Mouse (Mus musculus) MEL (cell line): ENCODE results near the gene Plch1. TPM values are rescaled to one million over a fixed set of nuclear protein-coding genes. Genes with fewer than 3 reads are reported as not detected.

Experiments
- DNase-seq: peaks from one replicate; pipeline ENCODE4 v3.0.0; 2011; ENCODE audit warnings: low read depth, low spot score
- H3K27ac ChIP-seq: 2 replicates; pipeline ENCODE4 v1.5.1; 2012; ENCODE audit warnings: low read depth, mild to moderate bottlenecking, control low read depth, low read length, moderate library complexity; ENCODE audit not compliant: control insufficient read depth
- H3K27me3 ChIP-seq, 2 experiments: fragments of 150-350 bp in 1 of 2; sonication (generic) in 1 of 2; 2 replicates each; pipeline ENCODE4 v1.6.1; 2012; ENCODE audit warnings: low read length in 2 of 2, mild to moderate bottlenecking in 2 of 2, improper control_type of control experiment in 1 of 2, moderate library complexity in 1 of 2; ENCODE audit not compliant: insufficient read depth in 2 of 2, control insufficient read depth in 1 of 2
- H3K36me3 ChIP-seq, 2 experiments: 2 replicates each; pipeline ENCODE4 v1.6.1; 2012 to 2014; ENCODE audit warnings: low read length in 2 of 2, improper control_type of control experiment in 1 of 2, inconsistent platforms in 1 of 2, mild to moderate bottlenecking in 1 of 2; ENCODE audit not compliant: insufficient read depth in 2 of 2, control insufficient read depth in 1 of 2
- H3K4me1 ChIP-seq, 2 experiments: fragments of 150-350 bp in 1 of 2; sonication (generic) in 1 of 2; 2 replicates each; pipeline ENCODE4 v1.6.1; 2012; ENCODE audit warnings: low read length in 2 of 2, improper control_type of control experiment in 1 of 2, mild to moderate bottlenecking in 1 of 2; ENCODE audit not compliant: insufficient read depth in 2 of 2, control insufficient read depth in 1 of 2
- H3K4me3 ChIP-seq, 2 experiments: fragments of 150-350 bp in 1 of 2; sonication (generic) in 1 of 2; 2 replicates each; pipeline ENCODE4 v1.5.1; 2012; ENCODE audit warnings: low read depth in 2 of 2, low read length in 2 of 2, mild to moderate bottlenecking in 2 of 2, moderate library complexity in 2 of 2, control low read depth in 1 of 2, improper control_type of control experiment in 1 of 2; ENCODE audit not compliant: control insufficient read depth in 1 of 2, insufficient read depth in 1 of 2
- H3K79me2 ChIP-seq: 2 replicates; pipeline ENCODE4 v1.6.1; 2012; ENCODE audit warnings: mild to moderate bottlenecking, low read length, moderate library complexity; ENCODE audit not compliant: control insufficient read depth, poor library complexity, insufficient read depth
- H3K9ac ChIP-seq: 2 replicates; pipeline ENCODE4 v1.6.1; 2012; ENCODE audit warnings: low read depth, mild to moderate bottlenecking, control low read depth, low read length, moderate library complexity; ENCODE audit not compliant: control insufficient read depth, poor library complexity, severe bottlenecking
- H3K9me3 ChIP-seq: fragments of 150-350 bp; sonication (generic); replicated peaks from 2 replicates; pipeline ENCODE4 v1.6.1; 2012; ENCODE audit warnings: mild to moderate bottlenecking, low read length, improper control_type of control experiment, moderate library complexity; ENCODE audit not compliant: insufficient read depth
- BHLHE40 ChIP-seq: IDR thresholded peaks from 2 replicates; pipeline ENCODE4 v1.6.1; 2012; ENCODE audit warnings: low read depth, mild to moderate bottlenecking, inconsistent platforms, low read length, improper control_type of control experiment, borderline replicate concordance
- CHD2 ChIP-seq: IDR thresholded peaks from 2 replicates; pipeline ENCODE4 v1.6.1; 2011; ENCODE audit warnings: low read length, improper control_type of control experiment
- CTCF ChIP-seq, 3 experiments: IDR thresholded peaks in 2 of 3; conservative IDR thresholded peaks in 1 of 3; 2 replicates each; pipeline ENCODE4 v1.5.1; 2011 to 2012; ENCODE audit warnings: low read length in 3 of 3, low read depth in 2 of 3, mild to moderate bottlenecking in 2 of 3, improper control_type of control experiment in 1 of 3, inconsistent platforms in 1 of 3, mixed read lengths in 1 of 3, moderate library complexity in 1 of 3; ENCODE audit not compliant: control insufficient read depth in 1 of 3, insufficient read depth in 1 of 3, poor library complexity in 1 of 3, severe bottlenecking in 1 of 3
- ELF1 ChIP-seq: IDR thresholded peaks from 2 replicates; pipeline ENCODE4 v1.6.1; 2014; ENCODE audit warnings: low read depth, mild to moderate bottlenecking, inconsistent platforms, low read length, improper control_type of control experiment, moderate library complexity
- GATA1 ChIP-seq: IDR thresholded peaks from 2 replicates; pipeline ENCODE4 v1.6.1; 2011; ENCODE audit warnings: low read depth, low read length, improper control_type of control experiment
- JUND ChIP-seq: IDR thresholded peaks from 2 replicates; pipeline ENCODE4 v1.6.1; 2011; ENCODE audit warnings: low read depth, mild to moderate bottlenecking, improper control_type of control experiment, low read length
- MEF2A ChIP-seq: IDR thresholded peaks from 2 replicates; pipeline ENCODE4 v1.6.1; 2014; ENCODE audit warnings: low read depth, mild to moderate bottlenecking, inconsistent platforms, low read length, improper control_type of control experiment; ENCODE audit not compliant: poor library complexity, insufficient replicate concordance, severe bottlenecking; ENCODE audit errors: extremely low read depth
- MXI1 ChIP-seq: IDR thresholded peaks from 2 replicates; pipeline ENCODE4 v1.6.1; 2011; ENCODE audit warnings: mild to moderate bottlenecking, low read depth, low read length, improper control_type of control experiment
- POLR2A ChIP-seq, 2 experiments: IDR thresholded peaks; 2 replicates each; pipeline ENCODE4 v1.6.1; 2011 to 2012; ENCODE audit warnings: low read length in 2 of 2, mild to moderate bottlenecking in 2 of 2, control low read depth in 1 of 2, improper control_type of control experiment in 1 of 2, low read depth in 1 of 2, moderate library complexity in 1 of 2; ENCODE audit not compliant: control insufficient read depth in 1 of 2, insufficient read depth in 1 of 2, poor library complexity in 1 of 2
- RAD21 ChIP-seq: IDR thresholded peaks from 2 replicates; pipeline ENCODE4 v1.6.1; 2011; ENCODE audit warnings: mild to moderate bottlenecking, low read depth, low read length, improper control_type of control experiment
- SIN3A ChIP-seq: IDR thresholded peaks from 2 replicates; pipeline ENCODE4 v1.6.1; 2012; ENCODE audit warnings: low read length, improper control_type of control experiment, inconsistent platforms
- SMC3 ChIP-seq: IDR thresholded peaks from 2 replicates; pipeline ENCODE4 v1.6.1; 2011; ENCODE audit warnings: low read depth, low read length, improper control_type of control experiment
- UBTF ChIP-seq: IDR thresholded peaks from 2 replicates; pipeline ENCODE4 v1.6.1; 2012; ENCODE audit warnings: low read depth, mild to moderate bottlenecking, inconsistent platforms, low read length, improper control_type of control experiment, moderate library complexity, borderline replicate concordance; ENCODE audit not compliant: insufficient read depth
- USF1 ChIP-seq: IDR thresholded peaks from 2 replicates; pipeline ENCODE4 v1.6.1; 2014; ENCODE audit warnings: low read depth, mild to moderate bottlenecking, inconsistent platforms, low read length, improper control_type of control experiment, moderate library complexity
- ZC3H11A ChIP-seq: IDR thresholded peaks from 2 replicates; pipeline ENCODE4 v1.6.1; 2012; ENCODE audit warnings: low read depth, mild to moderate bottlenecking, inconsistent platforms, low read length, improper control_type of control experiment
- ZKSCAN1 ChIP-seq: IDR thresholded peaks from 2 replicates; pipeline ENCODE4 v1.6.1; 2012; ENCODE audit warnings: low read depth, mild to moderate bottlenecking, inconsistent platforms, low read length, improper control_type of control experiment, moderate library complexity
- polyA plus RNA-seq, 2 experiments: library from polyadenylated mRNA; stranded (reverse) in 1 of 2; unstranded in 1 of 2; fragments of >175 nt in 1 of 2; fragments of >200 nt in 1 of 2; gene quantifications; 2 replicates each; pipeline versions ENCODE4 v1.2.1 to v1.2.4; 2012; ENCODE audit warnings: low replicate concordance in 2 of 2, low read depth in 1 of 2; ENCODE audit not compliant: insufficient read length in 2 of 2, insufficient read depth in 1 of 2, missing spikeins in 1 of 2
- total RNA-seq: library from RNA; depleted of rRNA; stranded (reverse); fragments of 300-350 nt; gene quantifications from 2 replicates; pipeline ENCODE4 v1.2.3, GENCODE M21; 2012

Gene Plch1
- total and polyA plus RNA-seq, 3 experiments = 0.01 to 0.23 TPM; not detected in 1

DNA sequence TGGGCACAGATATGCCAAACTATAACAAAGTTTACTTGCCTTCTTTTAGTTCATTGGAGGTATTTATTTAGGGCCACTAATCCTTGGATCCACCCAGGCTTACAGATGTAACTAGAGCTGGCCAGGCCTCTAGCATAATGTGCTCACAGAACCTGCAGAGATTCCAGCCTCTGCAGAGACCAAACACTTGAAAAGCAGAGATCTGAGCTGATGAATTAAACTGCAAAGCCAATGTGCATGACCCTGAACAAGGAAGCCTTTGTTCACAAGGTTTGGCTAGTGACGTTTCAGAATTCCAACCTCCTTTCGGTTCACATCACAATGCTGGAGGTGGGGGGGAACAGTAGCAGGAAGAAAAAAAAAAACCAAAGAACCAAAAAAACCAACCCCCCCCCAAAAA lies 28.0 kb downstream of the Plch1 start:
- Histone ChIP-seq H3K27ac (no peak overlapping the region), H3K9me3 (no peaks in the 10 kb centered on the region), H3K4me1 (no peaks in the 10 kb centered on the region), H3K79me2 (no peaks in the 10 kb centered on the region), H3K9ac (no peak overlapping the region), H3K27me3 (no peaks in the 10 kb centered on the region; a peak in 2 of 4 replicates), H3K4me3 (no peak overlapping the region), H3K36me3 (no peaks in the 10 kb centered on the region)
- TF ChIP-seq UBTF = no peak
- DNase-seq = no peak

- H3K36me3 ChIP-seq = no peaks in the 10 kb centered on the region
- no peak overlapping the region for H3K9ac ChIP-seq
- no peaks in the 10 kb centered on the region for H3K4me1 ChIP-seq
- TF ChIP-seq RAD21 (peak; percentile 75), MEF2A (no peak), CTCF (IDR thresholded peaks at IDR 0.05 in 2 of 3, conservative IDR thresholded peaks at IDR 0.05 in 1 of 3; ENCODE audit: control insufficient read depth in 1 of 3, insufficient read depth in 1 of 3, low read depth in 2 of 3, low read length in 3 of 3, poor library complexity in 1 of 3, severe bottlenecking in 1 of 3) (peak in 1 of 3 experiments; percentile 66; a peak in 2 of 6 replicates), SMC3 (peak; percentile 81), ZC3H11A (peak; percentile 79)
- no peak overlapping the region for H3K4me3 ChIP-seq
- DNase-seq = peak; percentile 23
- no peaks in the 10 kb centered on the region for H3K9me3 ChIP-seq
- no peaks in the 10 kb centered on the region; a peak in 2 of 4 replicates for H3K27me3 ChIP-seq
- no peak overlapping the region for H3K27ac ChIP-seq
- H3K79me2 ChIP-seq = no peaks in the 10 kb centered on the region
These were observed 31.0 kb downstream of the Plch1 start for GRCm38 (mm10) chr3:63868285-63868684.

GRCm38 (mm10) chr3:63865069-63865468 lies 34.2 kb downstream of the Plch1 start:
- no peaks in the 10 kb centered on the region for H3K36me3 ChIP-seq
- DNase-seq = no peak
- H3K9ac ChIP-seq = no peak overlapping the region
- H3K27me3 ChIP-seq = no peaks in the 10 kb centered on the region; a peak in 2 of 4 replicates
- TF ChIP-seq JUND (no peak), CHD2 (no peak), MEF2A (no peak), ZKSCAN1 (no peak), ZC3H11A (no peak), POLR2A (IDR thresholded peaks at IDR 0.05; ENCODE audit: control insufficient read depth in 1 of 2, insufficient read depth in 1 of 2, low read depth in 1 of 2, low read length in 2 of 2, poor library complexity in 1 of 2) (no peak), BHLHE40 (no peak), ELF1 (no peak), MXI1 (no peak), CTCF (IDR thresholded peaks at IDR 0.05 in 2 of 3, conservative IDR thresholded peaks at IDR 0.05 in 1 of 3; ENCODE audit: control insufficient read depth in 1 of 3, insufficient read depth in 1 of 3, low read depth in 2 of 3, low read length in 3 of 3, poor library complexity in 1 of 3, severe bottlenecking in 1 of 3) (no peak), USF1 (no peak), GATA1 (no peak), SIN3A (no peak)
- H3K9me3 ChIP-seq = no peaks in the 10 kb centered on the region
- H3K4me1 ChIP-seq = no peaks in the 10 kb centered on the region
- no peak overlapping the region for H3K27ac ChIP-seq
- no peak overlapping the region for H3K4me3 ChIP-seq
- no peaks in the 10 kb centered on the region for H3K79me2 ChIP-seq
